Mouse (Mus musculus): ENCODE results near the gene Scml4.

Gene Scml4

GRCm38 (mm10) chr10:42860159-42860911 is at the start of gene Scml4:
Gene Scml4, plus strand, starts transcription at chr10:42860370.
- DNase-seq = no peak

DNA sequence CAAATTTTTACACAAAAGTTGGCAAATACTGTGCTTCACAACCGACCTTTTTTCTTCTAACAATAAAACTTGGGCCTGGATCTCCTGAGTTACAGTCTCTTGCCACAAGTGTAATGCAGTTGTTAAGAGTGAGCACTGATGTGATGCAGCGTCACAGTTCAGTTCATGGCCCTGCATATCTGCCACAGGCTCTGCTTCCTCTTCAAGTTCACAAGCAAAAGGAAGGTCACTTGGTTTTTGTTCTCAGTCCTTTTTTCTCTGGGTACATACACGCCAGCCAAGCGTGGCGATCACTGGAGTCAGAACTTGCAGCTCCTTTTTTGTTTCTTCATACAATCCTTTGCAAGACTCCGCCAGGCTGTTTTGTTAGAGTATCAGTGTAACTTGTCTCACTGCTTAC is 34.2 kb upstream of the Scml4 start:
- no peak for DNase-seq

- DNase-seq = no peak
These were observed 33.0 kb upstream of the Scml4 start for GRCm38 (mm10) chr10:42827155-42827554.

GRCm38 (mm10) chr10:42830007-42830406 is 30.2 kb upstream of the Scml4 start:
- DNase-seq = no peak

DNA sequence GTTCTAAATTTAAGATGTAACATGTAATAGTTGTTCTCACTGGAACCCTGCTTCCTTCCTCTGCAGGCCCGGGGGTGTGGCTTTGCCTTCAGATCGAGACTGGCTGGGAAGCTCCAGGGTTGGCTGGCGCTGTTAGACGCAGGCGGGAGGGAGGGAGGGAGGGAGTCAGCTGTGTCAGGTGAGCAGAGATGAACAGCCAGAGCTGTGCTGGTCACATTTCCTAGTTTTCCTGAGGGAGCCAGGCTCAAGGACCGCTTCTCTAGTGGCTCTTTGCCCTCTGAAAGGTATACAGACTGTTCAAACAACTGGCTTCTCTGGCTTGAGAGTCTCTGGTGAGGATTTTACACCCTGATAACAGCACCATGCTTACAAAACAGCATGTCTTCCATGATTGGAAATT is 29.8 kb upstream of the Scml4 start:
- DNase-seq = no peak

- DNase-seq = no peak
These were observed 27.5 kb upstream of the Scml4 start for GRCm38 (mm10) chr10:42832677-42833076.

DNA sequence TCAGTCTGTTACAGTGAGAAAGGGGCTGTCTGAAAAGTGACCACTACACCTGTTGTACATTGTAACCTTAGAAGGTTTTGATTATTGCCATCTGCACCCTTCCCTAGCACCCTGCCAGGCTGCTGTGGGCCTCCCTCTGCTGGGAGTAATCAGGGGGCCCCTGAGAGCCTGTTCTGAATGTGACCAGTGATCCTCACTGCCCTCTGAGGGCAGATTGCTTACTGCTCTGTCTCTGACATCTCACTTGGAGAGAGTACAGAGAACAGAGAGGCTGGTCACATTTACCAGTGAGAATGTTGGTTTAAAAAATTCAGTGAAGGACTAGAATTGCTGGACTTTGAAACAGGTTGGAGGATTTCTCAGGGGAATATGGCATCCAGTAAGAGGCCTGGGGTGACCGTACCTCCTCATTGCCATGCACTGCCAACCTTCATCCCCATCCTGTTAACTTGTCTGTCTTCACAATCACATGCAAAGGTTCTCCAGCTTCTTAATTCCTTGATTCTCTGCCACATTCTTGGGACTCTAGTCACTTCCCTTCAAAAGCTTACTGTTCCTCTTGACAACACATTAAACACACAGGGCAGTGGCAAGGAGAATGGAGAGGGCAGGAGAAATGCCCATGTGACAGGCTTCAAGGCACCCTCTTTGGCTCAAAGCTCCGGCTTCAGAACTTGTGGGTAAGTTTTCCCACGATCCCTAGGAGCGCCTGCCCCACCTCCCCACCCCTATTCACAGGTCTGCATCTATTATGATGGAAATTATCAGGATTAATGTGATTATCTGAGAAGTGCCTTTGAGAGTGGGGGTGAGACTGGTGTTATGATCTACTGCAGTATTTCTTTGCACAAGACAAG is 26.1 kb upstream of the Scml4 start:
- no peak for DNase-seq

DNA sequence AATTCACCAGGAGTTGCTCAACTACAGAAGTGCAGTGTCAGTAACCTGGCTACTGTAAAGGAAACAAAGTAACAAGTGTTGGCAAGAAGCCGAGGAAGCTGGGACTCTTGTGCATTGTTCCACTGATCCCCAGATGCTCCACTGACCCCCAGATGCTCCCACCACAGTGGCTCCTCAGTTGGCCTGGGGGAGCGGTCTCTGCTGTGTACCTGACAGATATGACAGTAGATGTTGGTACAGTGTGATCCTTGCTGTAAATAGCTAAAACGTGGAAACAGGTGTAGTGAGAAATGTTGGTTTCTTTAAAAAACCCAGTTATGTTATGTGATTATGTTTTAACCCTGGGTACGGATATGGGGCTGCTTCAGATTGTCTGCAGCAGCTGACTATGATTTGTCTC is 22.1 kb upstream of the Scml4 start:
- no peak for DNase-seq

DNA sequence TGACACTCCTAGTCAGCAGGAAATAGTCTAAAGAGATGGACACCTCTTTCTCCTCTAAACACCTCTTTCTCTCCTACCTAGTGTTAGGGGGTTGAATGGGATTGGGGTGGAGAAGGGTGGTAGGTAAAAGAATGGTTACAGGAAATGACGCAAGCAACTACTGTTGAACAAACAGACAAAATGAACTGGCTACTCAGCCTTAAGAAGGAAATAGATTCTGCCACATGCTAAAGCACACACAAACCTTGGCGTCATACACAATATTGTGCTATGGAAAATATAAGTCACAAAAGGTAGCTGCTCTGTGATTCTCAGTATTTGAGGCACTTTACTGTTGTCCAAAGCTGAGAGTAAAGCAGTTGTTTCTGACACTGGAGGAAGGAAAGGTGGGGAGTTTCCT is 21.4 kb upstream of the Scml4 start:
- no peak for DNase-seq

DNA sequence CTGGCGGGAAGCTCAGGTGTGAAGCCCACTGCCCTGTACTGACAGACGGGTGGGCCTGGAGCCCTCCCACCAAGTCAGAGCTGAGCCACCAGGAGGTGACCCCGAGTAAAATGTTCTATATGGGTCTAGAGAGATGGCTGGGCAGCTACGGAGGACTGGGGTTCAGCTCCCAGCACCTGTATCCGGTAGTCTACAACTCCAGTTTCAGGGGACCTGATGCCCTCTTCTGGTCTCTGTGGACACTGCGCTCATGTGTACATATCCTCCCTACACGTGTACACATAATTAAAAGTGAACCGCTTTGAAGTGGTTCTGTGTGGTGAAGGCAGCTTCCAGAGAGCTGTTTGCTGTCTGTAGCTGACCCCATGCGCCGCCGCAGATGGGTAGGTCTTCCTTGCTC is 20.1 kb upstream of the Scml4 start:
- DNase-seq = no peak

DNA sequence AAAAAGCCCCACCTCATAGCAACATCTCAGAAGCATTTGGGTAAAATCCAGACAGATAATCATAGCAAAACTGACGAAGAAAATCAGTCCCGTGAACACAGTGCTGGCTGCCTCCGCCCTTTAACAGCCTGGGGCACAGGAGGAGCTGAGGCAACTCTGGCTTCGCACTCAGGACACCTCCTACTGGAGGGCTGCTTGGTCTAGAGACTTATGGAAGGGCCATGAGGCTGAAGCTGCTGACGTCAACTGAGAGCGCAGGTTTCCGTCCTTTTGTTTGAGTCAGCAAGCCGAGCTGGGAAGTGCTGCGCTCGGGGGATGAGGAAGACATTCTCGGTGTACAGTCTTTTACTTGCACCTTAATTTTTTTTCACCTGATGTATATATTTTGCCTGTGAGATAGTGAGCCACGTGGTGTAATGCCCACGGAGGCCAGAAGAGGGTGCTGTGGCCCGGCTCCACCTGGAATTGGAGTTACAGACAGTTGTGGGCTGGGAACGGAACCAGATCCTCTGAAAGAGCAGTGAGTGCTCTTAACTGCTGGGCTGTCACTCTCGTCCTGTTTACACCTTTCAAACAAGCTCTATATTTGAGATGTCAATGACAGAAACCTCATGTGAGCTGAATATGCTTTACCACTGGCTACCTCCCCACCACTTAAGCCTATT is 18.5 kb upstream of the Scml4 start:
- DNase-seq = no peak

DNA sequence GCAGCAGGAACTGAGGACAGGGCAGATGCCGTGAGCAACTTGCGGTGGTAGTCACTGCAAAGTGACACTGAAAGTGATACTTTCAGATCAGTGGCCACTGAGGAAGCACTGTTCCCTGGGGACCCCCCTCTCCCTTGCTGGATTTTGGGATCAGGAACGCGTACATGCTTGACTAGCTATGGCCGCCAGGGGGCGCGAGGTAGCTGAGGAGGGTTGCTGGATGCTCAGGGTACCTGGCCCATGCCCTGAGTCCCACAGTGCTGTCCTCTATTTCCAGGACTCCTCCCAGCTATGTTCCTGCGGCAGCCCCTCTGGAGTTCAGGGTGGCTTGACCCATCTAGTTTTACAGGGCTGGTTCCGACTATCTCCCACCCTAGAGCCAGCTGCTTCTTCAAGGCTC is 17.8 kb upstream of the Scml4 start:
- DNase-seq = peak; percentile 28

GRCm38 (mm10) chr10:42843416-42843815 is 16.8 kb upstream of the Scml4 start:
- DNase-seq = no peak

DNA sequence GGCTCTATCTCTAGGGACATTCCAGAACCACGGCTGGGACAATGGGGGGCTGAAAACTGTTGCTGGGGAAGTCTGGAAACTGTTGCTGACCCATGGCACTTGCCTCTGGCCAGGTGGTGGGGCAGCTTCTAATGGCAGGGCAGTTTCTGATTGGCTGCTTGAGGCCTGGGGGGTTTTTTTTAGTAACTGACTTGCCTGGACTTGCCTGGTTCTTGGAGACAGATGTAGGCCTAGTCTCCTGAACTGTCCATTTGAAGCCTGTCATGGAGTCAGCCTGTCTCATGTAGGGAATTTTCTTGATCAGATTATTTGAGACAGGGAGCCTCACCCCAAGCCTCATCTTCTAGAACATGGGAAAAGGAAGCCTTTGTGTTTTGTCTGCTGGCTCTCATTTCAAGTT is 14.7 kb upstream of the Scml4 start:
- DNase-seq = no peak

GRCm38 (mm10) chr10:42848179-42849080 is 11.7 kb upstream of the Scml4 start:
- DNase-seq = no peak

- no peak for DNase-seq
These were observed 11.1 kb upstream of the Scml4 start for GRCm38 (mm10) chr10:42849081-42849400.

GRCm38 (mm10) chr10:42854838-42855237 is 5.3 kb upstream of the Scml4 start:
- no peak for DNase-seq

DNA sequence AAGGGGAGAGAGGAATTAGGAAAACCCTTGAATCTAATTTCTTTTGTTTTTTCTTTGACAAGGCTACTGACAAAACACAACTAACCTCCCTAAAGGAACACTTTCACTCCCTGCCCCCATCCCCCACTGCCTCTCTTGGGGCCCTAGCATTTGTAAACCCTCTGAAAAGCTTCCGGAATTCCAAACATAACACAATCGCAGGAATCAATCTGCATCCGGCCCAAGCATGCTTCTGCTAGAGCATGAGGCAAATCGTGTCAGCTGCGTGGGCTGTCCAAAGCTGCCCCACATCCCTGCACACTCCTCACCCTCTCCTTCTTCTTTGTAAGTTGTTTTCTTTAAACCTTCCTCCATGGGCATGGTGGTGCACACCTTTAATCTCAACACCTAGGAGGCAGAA is 4.9 kb upstream of the Scml4 start:
- no peak for DNase-seq

- DNase-seq = no peak
These were observed 3.6 kb upstream of the Scml4 start for GRCm38 (mm10) chr10:42856574-42856973.

- no peak for DNase-seq
These were observed 3.1 kb upstream of the Scml4 start for GRCm38 (mm10) chr10:42857021-42857420.

DNA sequence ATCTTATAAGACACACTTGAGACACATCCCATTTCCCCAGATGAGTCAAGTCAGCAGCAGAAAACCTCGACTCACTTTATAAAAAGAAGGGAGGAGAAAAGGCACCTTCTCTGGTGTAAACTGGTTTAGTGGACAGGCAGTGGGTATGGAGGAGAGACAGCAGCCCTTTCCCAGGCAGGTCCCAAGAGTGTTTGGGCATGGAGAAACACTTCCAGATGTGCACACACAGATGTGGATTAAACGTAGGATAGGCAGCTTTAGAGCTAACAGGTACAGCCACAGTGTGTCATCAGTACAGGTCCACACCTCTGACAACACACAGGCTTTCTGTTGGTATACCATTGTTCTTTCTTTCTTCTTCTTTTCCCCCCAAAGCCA is 400 bp upstream of the Scml4 start:
- DNase-seq = no peak

GRCm38 (mm10) chr10:42861446-42861845 is 1.3 kb downstream of the Scml4 start:
- DNase-seq = no peak

Measured in cerebellum, adult 11-12 months (tissue).